Mouse (Mus musculus): ENCODE measurements at regions not wholly inside any gene's neighbourhood (a gene's known extent, or its start where the extent isn't known, plus 50 kb on each side); places are given as distances from the start of the nearest gene placed in this dataset.

- in situ Hi-C loops (cut with MboI, MseI) = no loop called here
Observed at GRCm38 (mm10) chr10:9005140-9005909, 119.5 kb upstream of the Sash1 start.

GRCm38 (mm10) chr10:9002261-9002660, 116.4 kb upstream of the Sash1 start:
- in situ Hi-C loops (cut with MboI, MseI) = loop anchor here in 1 of 2 experiments (5.0 kb wide), 1 partner anchor 675 kb away; the partner anchor contains the start of gene Samd5

GRCm38 (mm10) chr10:8998758-8999398, 113.0 kb upstream of the Sash1 start:
- in situ Hi-C loops (cut with MboI, MseI) = no loop called here

DNA sequence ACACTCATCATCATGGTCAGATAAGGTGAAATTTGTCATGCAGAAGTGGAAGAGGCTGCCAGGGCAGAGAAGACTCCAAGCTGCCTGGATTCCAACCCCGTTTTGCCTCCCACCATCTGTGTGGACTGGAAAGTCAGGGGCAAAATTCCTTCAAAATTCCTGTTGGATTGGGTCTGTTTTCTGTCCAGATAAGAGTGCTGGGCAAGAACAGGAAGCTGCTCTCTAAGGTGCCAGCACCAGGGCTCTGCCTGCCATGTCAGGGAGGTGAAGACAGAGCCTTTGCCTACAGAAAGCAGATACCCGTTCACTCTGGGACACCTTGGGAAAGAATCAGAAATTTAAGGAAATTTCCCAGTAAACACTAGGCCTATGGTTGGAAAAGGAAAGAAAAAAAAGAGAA, 112.5 kb upstream of the Sash1 start:
- in situ Hi-C loops (cut with MboI, MseI) = no loop called here

DNA sequence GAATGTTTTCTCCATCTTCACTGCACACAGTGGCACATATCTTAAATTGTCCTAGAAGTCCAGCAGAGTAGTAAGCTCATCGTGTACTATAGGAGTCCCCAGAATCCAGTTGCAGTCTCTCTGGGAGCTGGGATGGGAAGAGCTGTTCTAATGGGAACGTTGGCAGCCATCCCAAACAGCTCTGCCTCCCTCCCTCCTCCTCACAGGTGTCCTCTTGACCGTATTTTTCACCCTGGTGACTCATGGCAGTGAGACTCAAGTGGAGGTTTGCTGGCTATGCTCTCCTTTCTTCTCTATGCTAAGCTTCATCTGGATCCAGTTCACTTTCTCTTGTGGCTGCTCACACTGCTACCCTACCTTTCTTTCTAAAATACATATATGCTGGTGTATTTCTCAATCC, 109.2 kb upstream of the Sash1 start:
- in situ Hi-C loops (cut with MboI, MseI) = no loop called here

- in situ Hi-C loops (cut with MboI, MseI) = no loop called here
Observed at GRCm38 (mm10) chr10:8986339-8986738, 100.5 kb upstream of the Sash1 start.

DNA sequence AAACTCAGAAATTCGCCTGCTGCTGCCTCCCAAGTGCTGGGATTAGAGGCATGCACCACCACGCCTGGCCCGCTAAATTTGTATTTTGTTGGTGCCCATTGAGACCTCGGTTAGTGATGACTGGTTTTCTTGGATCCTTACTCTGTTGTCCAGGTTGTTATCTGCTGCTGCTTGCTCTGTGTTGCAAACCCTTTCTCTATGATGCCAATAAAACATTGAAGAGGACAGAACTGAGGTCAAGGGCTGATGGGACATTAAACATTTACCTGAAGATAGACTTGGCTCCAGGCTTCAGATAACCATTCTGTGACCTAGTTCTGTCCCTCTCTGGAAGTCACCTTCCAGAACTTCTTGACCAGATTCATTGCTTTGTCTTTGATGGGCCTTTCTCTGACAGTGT, 97.5 kb upstream of the Sash1 start:
- in situ Hi-C loops (cut with MboI, MseI) = no loop called here

DNA sequence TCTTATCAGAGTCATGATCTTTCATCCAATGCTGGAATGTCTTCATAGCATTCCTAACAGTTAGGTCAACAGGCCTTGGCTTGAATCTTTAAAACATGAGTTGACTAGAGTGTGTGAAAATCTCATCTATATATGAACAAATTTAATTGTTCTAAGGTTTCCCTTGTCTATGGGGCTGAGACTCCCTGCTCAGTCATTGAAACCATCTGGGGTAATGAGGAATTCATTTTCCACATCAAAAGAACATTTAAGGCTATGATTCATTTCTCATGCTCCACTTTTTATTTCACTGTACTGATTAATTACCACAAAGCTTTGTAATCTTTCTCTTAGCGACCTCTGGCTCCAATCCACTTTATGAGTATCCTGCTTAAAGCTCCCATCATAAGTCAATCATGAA, 94.7 kb upstream of the Sash1 start:
- in situ Hi-C loops (cut with MboI, MseI) = no loop called here

DNA sequence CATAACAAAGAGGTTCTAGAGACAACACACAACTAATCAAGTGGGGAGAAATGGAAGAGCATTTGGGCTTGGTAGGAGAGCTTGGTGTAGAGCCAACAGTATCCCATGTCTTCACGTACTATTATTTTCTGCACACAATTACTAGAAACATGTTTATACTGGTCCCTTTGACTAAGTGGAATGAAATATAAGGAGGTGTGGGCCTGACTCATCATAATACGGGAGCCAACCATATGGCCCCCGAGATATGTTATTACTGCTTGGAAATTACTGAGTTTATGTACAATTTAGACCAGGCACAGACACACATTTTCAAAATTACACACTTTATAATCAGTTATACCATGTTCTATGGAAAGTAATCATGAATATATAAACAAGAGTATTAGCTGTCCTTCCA, 92.7 kb upstream of the Sash1 start:
- in situ Hi-C loops (cut with MboI, MseI) = no loop called here

GRCm38 (mm10) chr10:8973934-8974333, 88.1 kb upstream of the Sash1 start:
- in situ Hi-C loops (cut with MboI, MseI) = no loop called here

GRCm38 (mm10) chr10:8972789-8973551, 87.1 kb upstream of the Sash1 start:
- in situ Hi-C loops (cut with MboI, MseI) = no loop called here

DNA sequence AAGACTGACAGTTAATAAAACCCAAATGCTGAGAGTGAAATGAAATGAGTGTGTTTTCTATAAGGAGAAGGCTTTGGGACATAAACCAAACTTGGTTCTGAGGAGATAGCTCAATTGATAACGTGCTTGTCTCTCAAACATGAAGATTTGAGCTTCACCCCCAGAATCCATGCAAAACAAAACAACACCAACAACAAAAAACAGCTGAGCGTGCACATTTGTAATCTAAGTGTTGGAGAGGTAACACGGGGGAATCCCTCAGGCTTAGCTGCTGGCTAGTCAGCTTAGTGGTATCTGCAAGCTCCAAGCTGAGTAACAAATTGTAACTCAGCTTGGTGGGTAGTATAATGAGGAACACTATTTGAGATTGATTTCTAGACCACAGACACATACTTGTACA, 84.9 kb upstream of the Sash1 start:
- in situ Hi-C loops (cut with MboI, MseI) = no loop called here

- in situ Hi-C loops (cut with MboI, MseI) = no loop called here
Observed at GRCm38 (mm10) chr10:8969586-8969985, 83.7 kb upstream of the Sash1 start.

DNA sequence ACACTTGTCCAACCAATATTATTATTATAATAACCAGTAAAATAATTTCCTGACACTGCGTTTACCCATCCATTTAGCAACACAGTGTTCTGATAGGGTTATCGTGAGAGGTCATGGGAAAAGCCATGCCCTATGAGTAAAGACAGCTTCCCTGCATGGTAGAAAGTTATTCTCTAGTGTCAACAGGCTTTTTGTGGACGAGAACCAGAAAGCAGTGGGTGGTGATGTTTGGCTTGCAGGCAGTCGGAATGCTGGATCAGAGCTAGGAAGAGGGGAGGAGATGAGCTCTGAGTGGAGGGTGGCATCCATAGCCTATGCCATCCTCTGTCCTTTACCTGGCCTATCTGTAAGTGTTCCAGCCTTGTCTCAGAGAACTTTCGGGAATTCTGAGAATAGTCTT, 83.1 kb upstream of the Sash1 start:
- in situ Hi-C loops (cut with MboI, MseI) = no loop called here

GRCm38 (mm10) chr10:8968276-8968923, 82.5 kb upstream of the Sash1 start:
- in situ Hi-C loops (cut with MboI, MseI) = no loop called here

GRCm38 (mm10) chr10:8962921-8963320, 77.1 kb upstream of the Sash1 start:
- in situ Hi-C loops (cut with MboI, MseI) = no loop called here

DNA sequence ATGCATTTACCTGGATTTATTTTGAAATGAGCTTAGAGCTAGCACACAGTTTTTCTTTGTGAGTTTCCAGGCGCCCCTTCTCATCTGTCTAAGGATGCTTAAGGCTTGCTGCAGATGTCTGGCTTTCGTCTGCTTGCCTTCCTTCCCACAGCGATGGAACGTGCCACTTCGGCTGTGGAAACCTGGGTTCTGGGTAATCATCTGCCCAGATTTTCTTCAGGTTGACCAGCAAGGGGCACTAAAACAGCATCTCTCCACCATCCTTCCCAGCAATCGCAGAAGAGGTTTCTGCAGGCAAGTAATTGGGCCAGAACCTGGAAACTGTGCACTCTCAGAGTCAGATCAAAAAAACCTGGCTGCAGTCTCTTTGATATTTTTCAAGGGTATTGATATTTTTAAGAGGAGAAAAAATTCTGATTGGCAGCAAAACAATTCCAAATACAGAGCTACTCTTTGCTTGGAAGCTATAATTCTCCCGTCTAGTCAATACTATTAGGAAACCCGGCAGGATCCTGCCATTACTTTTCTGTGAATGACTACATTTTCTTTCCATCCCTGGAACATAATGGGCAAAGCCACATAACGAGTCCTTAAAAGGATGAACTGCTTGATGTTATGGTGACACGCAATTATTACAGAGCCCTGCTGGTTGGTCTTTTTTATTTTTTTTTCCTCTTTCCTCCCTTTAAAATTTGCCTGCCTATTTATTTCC, 75.2 kb upstream of the Sash1 start:
- in situ Hi-C loops (cut with MboI, MseI) = no loop called here

DNA sequence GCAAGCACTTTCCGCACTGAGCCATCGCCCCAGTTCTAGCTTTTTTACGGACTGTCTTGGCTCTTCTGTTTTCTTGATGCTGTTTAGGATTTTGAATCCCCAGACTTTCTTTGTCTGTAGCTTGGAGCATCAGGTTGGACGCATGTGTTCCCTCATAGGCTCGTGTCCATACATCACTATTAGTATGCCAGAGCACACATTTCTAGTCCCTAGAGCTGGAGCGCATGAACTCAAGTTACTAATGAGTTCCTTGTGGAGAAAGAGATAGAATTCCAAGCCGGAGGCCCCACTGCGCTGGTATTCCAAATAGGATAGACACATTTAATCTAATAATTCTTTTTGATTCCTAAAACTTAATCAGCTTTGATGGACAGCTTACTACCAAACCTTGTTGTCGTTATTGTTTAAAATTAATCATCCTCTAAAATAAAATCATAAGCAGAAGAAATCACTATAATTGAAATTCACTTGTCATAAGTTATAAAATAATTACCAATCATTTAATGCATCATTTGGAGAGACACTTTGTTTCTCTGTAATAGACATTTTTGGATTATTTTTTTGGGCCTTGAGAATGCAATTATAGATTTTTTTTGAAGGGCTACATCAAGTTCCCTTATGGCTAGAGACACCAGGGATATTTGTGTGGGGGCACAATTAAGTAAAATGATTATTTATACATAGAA, 74.5 kb upstream of the Sash1 start:
- in situ Hi-C loops (cut with MboI, MseI) = no loop called here

GRCm38 (mm10) chr10:8955499-8956211, 69.8 kb upstream of the Sash1 start:
- in situ Hi-C loops (cut with MboI, MseI) = no loop called here

DNA sequence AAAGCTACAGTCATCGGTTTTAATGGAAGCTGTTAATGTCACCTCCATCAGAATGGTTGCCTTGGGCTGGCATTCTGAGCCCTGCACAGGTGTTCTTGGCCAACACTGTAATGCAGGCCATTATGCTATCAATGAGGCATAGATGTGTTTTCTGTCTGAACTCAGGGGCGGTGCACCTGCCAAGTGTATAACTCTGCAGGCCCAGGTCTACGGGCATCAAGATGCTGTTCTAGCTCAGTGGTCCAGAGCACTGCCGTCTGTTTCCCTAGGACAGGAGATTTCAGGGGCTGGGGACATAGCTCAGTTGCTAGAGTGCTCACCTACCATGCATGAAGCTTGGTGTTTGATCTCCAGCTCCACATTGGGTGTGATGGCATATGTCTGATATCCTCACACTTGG, 68.1 kb upstream of the Sash1 start:
- in situ Hi-C loops (cut with MboI, MseI) = no loop called here
